Mouse (Mus musculus) forebrain, embryonic 11.5 days (tissue): Measurements from ENCODE around the gene Naif1. TPM values are rescaled to one million over a fixed set of nuclear protein-coding genes. Genes with fewer than 3 reads are reported as not detected.
"Not testable (repeated sequence)": the region's sequence is repeated elsewhere in the genome, so short reads cannot be mapped to it uniquely, and the experiment has no call there.

Experiments used
- ATAC-seq: fragments of 200-750 bp; cut with Nextera tagmentation; replicated peaks from 2 replicates; pipeline ENCODE4 v1.8.0; 2017; ENCODE audit warnings: moderate TSS enrichment; ENCODE audit not compliant: low FRiP score
- DNase-seq: peaks from one replicate; pipeline ENCODE4 v3.0.0-alpha.2; 2017; ENCODE audit warnings: low spot score
- H3K27ac ChIP-seq: fragments of 300-500 bp; sonication (generic); 2 replicates; pipeline ENCODE4 v1.5.1; 2014; ENCODE audit warnings: low read depth, low read length
- H3K27me3 ChIP-seq: fragments of 300-500 bp; sonication (generic); 2 replicates; pipeline ENCODE4 v1.6.1; 2014; ENCODE audit warnings: mild to moderate bottlenecking, low read length, mixed read lengths; ENCODE audit not compliant: control insufficient read depth, insufficient read depth
- H3K36me3 ChIP-seq: fragments of 300-500 bp; sonication (generic); 2 replicates; pipeline ENCODE4 v1.6.1; 2014; ENCODE audit warnings: mild to moderate bottlenecking, low read length, moderate library complexity, mixed read lengths; ENCODE audit not compliant: control insufficient read depth, insufficient read depth
- H3K4me1 ChIP-seq: fragments of 300-500 bp; sonication (generic); replicated peaks from 2 replicates; pipeline ENCODE4 v1.6.1; 2014; ENCODE audit warnings: low read length, mixed read lengths; ENCODE audit not compliant: control insufficient read depth, insufficient read depth
- H3K4me2 ChIP-seq: fragments of 300-500 bp; sonication (generic); 2 replicates; pipeline ENCODE4 v1.6.1; 2014; ENCODE audit warnings: low read depth, mild to moderate bottlenecking, low read length, moderate library complexity, mixed read lengths; ENCODE audit not compliant: severe bottlenecking
- H3K4me3 ChIP-seq: fragments of 300-500 bp; sonication (generic); 2 replicates; pipeline ENCODE4 v1.5.1; 2014; ENCODE audit warnings: low read depth, low read length
- H3K9ac ChIP-seq: fragments of 300-500 bp; sonication (generic); 2 replicates; pipeline ENCODE4 v1.6.1; 2014; ENCODE audit warnings: low read length
- H3K9me3 ChIP-seq: fragments of 300-500 bp; sonication (generic); 2 replicates; pipeline ENCODE4 v1.6.1; 2016; ENCODE audit warnings: low read length, mixed read lengths; ENCODE audit not compliant: control insufficient read depth
- WGBS: fragments of 180-500 bp; shearing (Covaris S2); extraction: QIAGEN DNeasy Blood & Tissue Kit; methylation state at CpG from one replicate; pipeline ENCODE4 v1.1.7; 2014; 5-methylcytosine and 5-hydroxymethylcytosine counted together
- polyA plus RNA-seq: library from polyadenylated mRNA; unstranded; fragments of >200 nt; fragmentation: Nextera tagmentation; extraction: Ambion mirVana; gene quantifications from 2 replicates; pipeline ENCODE4 v1.2.1, GENCODE M21; 2014

Gene Naif1
- polyA plus RNA-seq, 1 experiment from 2014 or later, result 6.6 TPM

GRCm38 (mm10) chr2:32483179-32483875 lies 33.1 kb downstream of the Naif1 start:
- no peak overlapping the region for H3K27ac ChIP-seq
- H3K4me3 ChIP-seq, result no peak overlapping the region
- H3K9me3 ChIP-seq, result no peaks in the 10 kb centered on the region
- no peak overlapping the region for H3K4me2 ChIP-seq
- WGBS, result 83% methylated on average over 9 of the region's 9 CpGs
- ATAC-seq (no peak), DNase-seq (no peak)
- no peaks in the 10 kb centered on the region for H3K4me1 ChIP-seq
- H3K36me3 ChIP-seq, result no peaks in the 10 kb centered on the region
- no peaks in the 10 kb centered on the region for H3K27me3 ChIP-seq
- no peak overlapping the region for H3K9ac ChIP-seq

DNA sequence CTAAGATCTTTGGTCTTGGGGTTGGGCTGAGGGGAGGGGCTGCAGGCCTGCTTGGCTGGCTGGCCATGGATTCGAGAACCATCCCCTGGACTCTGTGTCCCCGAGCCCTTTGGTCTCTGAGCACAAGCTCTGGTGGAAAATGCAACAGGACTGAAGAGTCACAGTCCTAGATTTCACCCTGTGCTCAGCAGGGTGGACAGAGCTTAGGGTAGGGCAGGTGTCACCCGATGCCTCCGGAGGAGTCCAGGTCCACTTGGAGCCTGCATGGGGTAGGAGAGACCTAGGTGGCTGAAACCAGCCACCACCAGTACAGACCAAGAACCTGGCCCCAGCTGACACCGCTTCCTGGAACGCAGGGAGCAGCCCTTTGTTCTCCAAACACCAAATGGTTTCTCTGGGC lies 34.7 kb downstream of the Naif1 start:
- no peak overlapping the region for H3K4me2 ChIP-seq
- no peaks in the 10 kb centered on the region for H3K27me3 ChIP-seq
- 81% methylated on average over 6 of the region's 6 CpGs for WGBS
- H3K27ac ChIP-seq, result no peak overlapping the region
- no peaks in the 10 kb centered on the region for H3K4me1 ChIP-seq
- no peak overlapping the region for H3K9ac ChIP-seq
- no peak for ATAC-seq
- H3K9me3 ChIP-seq, result no peaks in the 10 kb centered on the region
- no peaks in the 10 kb centered on the region for H3K36me3 ChIP-seq
- no peak for DNase-seq
- no peak overlapping the region for H3K4me3 ChIP-seq

- no peak for ATAC-seq
- DNase-seq, result no peak
- no peaks in the 10 kb centered on the region for H3K27me3 ChIP-seq
- no peaks in the 10 kb centered on the region for H3K4me1 ChIP-seq
- H3K27ac ChIP-seq, result no peak overlapping the region
- H3K9ac ChIP-seq, result no peak overlapping the region
- H3K4me3 ChIP-seq, result no peak overlapping the region
- no peak overlapping the region for H3K4me2 ChIP-seq
- no peaks in the 10 kb centered on the region for H3K9me3 ChIP-seq
- no peaks in the 10 kb centered on the region for H3K36me3 ChIP-seq
- 98% methylated on average over 4 of the region's 4 CpGs for WGBS
Observed at GRCm38 (mm10) chr2:32485751-32486150, 35.5 kb downstream of the Naif1 start.

DNA sequence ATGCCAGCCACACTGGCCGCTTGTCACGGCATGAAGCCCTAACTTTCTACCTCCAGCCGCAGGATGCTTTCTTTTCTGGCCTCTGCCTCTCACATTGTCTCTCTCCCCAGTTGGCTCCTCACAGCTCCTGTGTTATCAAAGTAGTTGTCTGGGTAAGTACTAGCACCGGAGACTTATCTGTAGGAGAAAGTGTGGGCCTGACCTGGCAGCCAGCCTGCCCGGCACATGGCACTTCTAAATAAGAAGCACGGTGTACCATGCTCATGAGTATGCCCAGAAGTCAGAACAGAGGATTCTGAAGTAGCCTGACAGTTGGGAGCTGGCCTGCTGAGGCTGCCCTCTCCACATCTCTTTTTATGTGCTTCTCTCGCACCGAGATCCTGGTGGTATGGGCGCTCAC lies 35.9 kb downstream of the Naif1 start:
- Histone ChIP-seq H3K27ac (no peak overlapping the region), H3K9ac (no peak overlapping the region), H3K4me2 (no peak overlapping the region)

GRCm38 (mm10) chr2:32487124-32487623 lies 36.9 kb downstream of the Naif1 start:
- peak; percentile 61 for ATAC-seq
- no peak overlapping the region for H3K9ac ChIP-seq
- WGBS, result 7% methylated on average over 6 of the region's 6 CpGs

More for the DNA sequence above, 35.9 kb downstream of the Naif1 start:
- Histone ChIP-seq H3K9me3 (no peaks in the 10 kb centered on the region), H3K4me3 (no peak overlapping the region), H3K36me3 (no peaks in the 10 kb centered on the region), H3K4me1 (no peaks in the 10 kb centered on the region), H3K27me3 (no peaks in the 10 kb centered on the region)
- DNase-seq (no peak), ATAC-seq (no peak)
- WGBS, result 90% methylated on average over 9 of the region's 9 CpGs

DNA sequence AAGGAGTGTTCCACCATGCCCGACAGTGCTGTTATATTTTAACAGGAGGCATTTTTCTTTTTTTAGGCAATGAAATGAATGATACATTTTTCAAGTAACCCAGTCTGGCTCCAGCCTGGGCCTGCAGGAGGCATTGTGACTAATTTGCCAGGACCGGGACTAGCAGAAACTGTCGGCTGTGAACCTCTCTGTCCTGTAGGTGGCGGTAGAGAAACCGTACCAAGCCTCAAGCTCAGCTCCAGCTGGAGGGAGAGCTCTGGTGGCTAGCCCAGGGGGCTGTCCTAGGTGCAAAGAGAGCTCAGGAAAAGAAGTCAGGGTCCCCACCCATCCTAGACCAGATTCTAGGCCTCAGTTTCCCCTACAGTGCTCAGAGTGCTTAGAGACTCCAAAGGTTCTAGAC lies 38.4 kb downstream of the Naif1 start:
- H3K9ac ChIP-seq, result no peak overlapping the region
- no peak; the same call in 1 of the 2 replicates for ATAC-seq
- H3K27ac ChIP-seq, result no peak overlapping the region
- WGBS, result 3% methylated on average over 5 of the region's 5 CpGs
- no peaks in the 10 kb centered on the region for H3K4me1 ChIP-seq
- DNase-seq, result peak; percentile 88
- H3K27me3 ChIP-seq, result no peaks in the 10 kb centered on the region
- H3K4me3 ChIP-seq, result no peak overlapping the region
- H3K4me2 ChIP-seq, result no peak overlapping the region
- H3K9me3 ChIP-seq, result no peaks in the 10 kb centered on the region
- no peaks in the 10 kb centered on the region for H3K36me3 ChIP-seq

More at GRCm38 (mm10) chr2:32487124-32487623, 36.9 kb downstream of the Naif1 start:
- H3K4me2 ChIP-seq, result no peak overlapping the region
- no peaks in the 10 kb centered on the region for H3K4me1 ChIP-seq
- H3K9me3 ChIP-seq, result no peaks in the 10 kb centered on the region
- no peak overlapping the region for H3K4me3 ChIP-seq
- no peaks in the 10 kb centered on the region for H3K27me3 ChIP-seq
- H3K36me3 ChIP-seq, result no peaks in the 10 kb centered on the region
- peak; percentile 93 for DNase-seq
- no peak overlapping the region for H3K27ac ChIP-seq

DNA sequence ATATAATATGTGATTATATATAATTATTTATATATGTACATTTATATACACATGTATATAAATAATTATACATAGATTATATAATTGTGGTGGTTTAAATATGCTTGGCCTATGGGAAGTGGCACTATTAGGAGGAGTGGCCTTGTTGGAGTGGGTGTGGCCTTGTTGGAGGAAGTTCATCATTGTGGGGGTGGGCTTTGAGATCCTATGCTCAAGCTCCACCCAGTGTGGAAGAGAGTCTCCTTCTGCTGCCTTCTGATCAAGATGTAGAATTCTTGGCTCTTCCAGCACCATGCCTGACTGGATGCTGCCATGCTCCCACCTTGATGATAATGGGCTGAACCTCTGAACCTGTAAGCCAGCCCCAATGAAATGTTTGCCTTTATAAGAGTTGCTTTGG lies 40.5 kb downstream of the Naif1 start:
- H3K27ac ChIP-seq, H3K9me3 ChIP-seq, DNase-seq, H3K4me3 ChIP-seq, H3K9ac ChIP-seq, H3K36me3 ChIP-seq, H3K4me1 ChIP-seq, ATAC-seq, H3K4me2 ChIP-seq, H3K27me3 ChIP-seq: not testable (repeated sequence)

GRCm38 (mm10) chr2:32492661-32493060 lies 42.4 kb downstream of the Naif1 start:
- no peaks in the 10 kb centered on the region for H3K4me1 ChIP-seq
- ATAC-seq (no peak), DNase-seq (no peak)
- H3K27me3 ChIP-seq, result no peaks in the 10 kb centered on the region
- H3K36me3 ChIP-seq, result no peaks in the 10 kb centered on the region
- 67% methylated on average over 2 of the region's 2 CpGs for WGBS
- no peaks in the 10 kb centered on the region for H3K9me3 ChIP-seq
- H3K27ac ChIP-seq, result no peak overlapping the region
- H3K9ac ChIP-seq, result no peak overlapping the region
- no peak overlapping the region for H3K4me2 ChIP-seq
- no peak overlapping the region for H3K4me3 ChIP-seq

DNA sequence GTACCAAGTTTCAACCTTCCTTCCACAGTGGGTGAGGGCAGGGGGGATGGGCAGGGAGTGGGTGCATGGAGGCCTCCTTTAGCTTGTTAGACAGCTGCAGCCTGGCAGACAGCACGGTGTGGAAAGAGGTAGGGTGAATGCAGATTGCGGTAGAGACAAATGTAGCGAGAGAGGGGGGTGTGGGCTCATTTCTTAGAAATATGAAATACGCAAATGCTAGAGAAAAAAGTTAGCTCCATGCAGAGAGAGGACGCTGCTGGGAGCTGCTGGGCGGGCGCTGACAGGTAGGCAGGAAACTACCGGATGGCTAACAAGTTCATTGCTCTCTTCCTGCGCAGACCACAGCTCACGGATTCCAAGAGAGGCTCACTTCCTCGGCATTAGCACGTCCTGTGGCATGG lies 43.0 kb downstream of the Naif1 start:
- no peaks in the 10 kb centered on the region for H3K27me3 ChIP-seq
- no peak overlapping the region for H3K27ac ChIP-seq
- no peaks in the 10 kb centered on the region for H3K36me3 ChIP-seq
- ATAC-seq, result no peak
- no peak overlapping the region for H3K4me2 ChIP-seq
- DNase-seq, result no peak
- 82% methylated on average over 12 of the region's 12 CpGs for WGBS
- no peak overlapping the region for H3K4me3 ChIP-seq
- no peak overlapping the region for H3K9ac ChIP-seq
- H3K9me3 ChIP-seq, result no peaks in the 10 kb centered on the region
- no peaks in the 10 kb centered on the region for H3K4me1 ChIP-seq
